Mouse (Mus musculus) kidney, adult 8-10 months (tissue): ENCODE data around the gene Med25.
"Not testable (repeated sequence)": the region's sequence is repeated elsewhere in the genome, so short reads cannot be mapped to it uniquely, and the experiment has no call there.

Experiments
- DNase-seq, 2 experiments: peaks; one replicate each; pipeline ENCODE4 v3.0.0; 2022

Med25 gene

GRCm38 (mm10) chr7:44891611-44892010 is 901 bp downstream of the Med25 start:
- no peak for DNase-seq

GRCm38 (mm10) chr7:44890737-44891136 is 1.8 kb downstream of the Med25 start:
- no peak for DNase-seq

DNA sequence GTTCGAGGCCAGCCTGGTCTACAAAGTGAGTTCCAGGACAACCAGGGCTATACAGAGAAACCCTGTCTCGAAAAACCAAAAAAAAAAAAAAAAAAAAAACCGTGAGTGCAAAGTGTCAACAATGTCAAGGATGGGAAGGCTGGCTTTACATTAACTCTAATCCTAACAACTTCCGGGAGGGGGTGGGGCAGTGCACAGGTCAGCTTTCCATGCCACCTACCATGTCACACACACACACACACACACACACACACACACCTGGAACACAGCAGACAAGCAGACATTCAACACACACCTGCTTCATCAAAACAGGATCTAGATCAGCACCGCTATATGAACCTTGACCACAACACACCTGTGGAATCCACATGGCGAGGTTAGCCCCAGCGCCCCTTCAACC is 2.3 kb downstream of the Med25 start:
- DNase-seq: no peak

GRCm38 (mm10) chr7:44888256-44889105 is 4.0 kb downstream of the Med25 start:
- no peak for DNase-seq

DNA sequence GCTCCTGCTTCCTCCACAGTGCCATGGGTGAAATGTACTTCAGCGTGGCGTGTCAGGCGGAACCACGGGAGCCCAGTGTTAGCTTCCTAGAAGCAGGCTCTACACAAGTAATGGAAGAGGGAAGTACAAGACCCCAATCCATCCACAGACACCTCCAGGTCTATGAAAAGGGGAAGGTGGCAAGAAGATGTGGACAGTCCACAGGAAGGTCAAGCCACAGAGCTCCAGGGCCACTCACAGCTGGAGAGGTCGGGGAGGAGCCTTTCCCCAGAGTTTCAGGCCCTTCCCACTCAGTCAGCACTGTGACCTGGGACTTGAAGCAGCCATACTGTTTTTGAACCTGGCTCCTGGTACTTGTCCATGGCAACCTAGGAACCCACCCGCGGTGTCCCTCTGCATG is 5.5 kb downstream of the Med25 start:
- DNase-seq: no peak

- no peak for DNase-seq
Observed at GRCm38 (mm10) chr7:44884637-44885036, 7.9 kb downstream of the Med25 start.

DNA sequence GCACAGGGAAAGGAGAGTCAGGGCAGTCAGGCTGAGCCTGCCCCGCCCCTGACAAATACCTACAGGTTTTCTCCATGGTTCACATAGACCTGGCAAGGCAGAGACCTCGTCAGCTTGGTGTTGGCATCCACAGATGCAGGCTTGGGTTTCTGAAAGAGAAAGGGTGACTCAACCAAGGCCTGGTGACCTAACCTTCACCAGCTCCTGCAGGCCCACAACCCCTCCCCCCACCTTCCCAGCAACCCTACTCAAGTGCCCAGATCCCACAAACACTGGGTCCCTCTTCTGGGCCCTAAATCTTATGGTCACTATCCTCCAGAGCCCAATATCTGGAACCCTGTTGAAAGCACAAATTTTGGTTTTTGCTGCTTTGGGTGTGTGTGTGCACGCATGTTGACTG is 9.5 kb downstream of the Med25 start:
- no peak for DNase-seq

GRCm38 (mm10) chr7:44877833-44878232 is 14.7 kb downstream of the Med25 start:
- no peak for DNase-seq

- DNase-seq: not testable (repeated sequence)
Observed at GRCm38 (mm10) chr7:44871774-44872173, 20.7 kb downstream of the Med25 start.

GRCm38 (mm10) chr7:44871181-44871580 is 21.3 kb downstream of the Med25 start:
- DNase-seq: no peak

DNA sequence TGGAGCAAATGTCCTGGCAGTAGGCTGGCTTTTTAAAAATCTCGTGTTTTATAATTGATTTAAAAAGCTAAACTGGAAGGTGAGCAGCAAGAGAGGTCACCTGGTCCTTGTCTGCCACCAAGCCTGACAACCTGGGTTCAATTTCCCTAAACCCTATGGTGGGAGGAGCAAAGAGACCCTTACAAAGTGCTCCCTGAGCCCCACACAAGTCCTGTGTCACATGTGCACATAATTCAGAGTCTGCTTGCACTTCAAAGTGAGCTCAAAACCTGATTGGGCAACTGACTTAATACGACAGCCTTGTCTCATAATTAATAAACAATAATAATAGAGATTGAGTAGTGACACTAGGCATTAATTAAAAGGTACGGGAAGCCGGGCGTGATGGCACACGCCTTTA is 21.9 kb downstream of the Med25 start:
- DNase-seq: no peak

DNA sequence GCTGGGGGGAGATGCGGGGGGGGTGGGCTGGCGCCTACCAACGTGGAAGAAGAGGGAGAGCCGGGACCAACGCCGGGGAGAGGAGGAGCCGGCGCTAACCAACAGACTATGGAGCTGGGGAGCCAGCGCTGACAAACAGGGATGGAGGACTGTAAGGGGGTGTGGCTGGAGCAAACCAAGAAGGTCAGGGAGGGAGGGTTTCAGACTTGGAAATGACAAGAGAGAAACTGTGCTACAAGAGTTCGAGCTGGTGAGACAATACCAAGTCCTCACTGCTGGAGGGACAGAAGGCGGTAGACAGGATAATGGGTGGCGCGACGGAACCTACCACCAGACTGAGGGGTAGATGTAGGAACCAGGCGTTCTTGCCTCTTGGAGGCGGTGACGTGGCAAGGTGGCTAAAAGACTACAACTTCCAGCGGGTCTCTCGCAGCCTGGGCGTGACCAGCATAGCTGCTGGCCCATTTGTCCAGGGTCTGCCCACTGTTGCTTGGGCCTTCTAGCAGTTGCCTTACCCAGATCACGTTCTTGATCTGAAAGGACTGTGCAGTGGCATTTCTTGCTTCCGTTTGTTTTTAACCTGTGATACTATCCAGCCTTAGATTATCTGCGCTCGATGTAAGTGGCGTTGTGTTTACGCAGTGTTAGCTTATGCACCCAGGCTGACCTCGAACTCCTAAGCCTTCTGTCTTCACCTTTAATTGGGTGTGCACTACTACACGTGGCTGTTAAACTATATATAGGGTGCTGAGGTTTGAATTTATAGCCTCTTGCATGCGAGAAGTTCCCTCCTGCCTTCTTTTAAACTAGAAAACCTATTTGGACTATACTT is 22.6 kb downstream of the Med25 start, which contains the start of gene Ptov1:
Gene Ptov1 (minus strand): TSS at position 92 of the 832 bp plus-strand sequence.
- DNase-seq: peak; percentile 94 to 96

- DNase-seq: peak in 1 of 2 experiments; percentile 61
Observed at GRCm38 (mm10) chr7:44868919-44869696, 23.4 kb downstream of the Med25 start.

DNA sequence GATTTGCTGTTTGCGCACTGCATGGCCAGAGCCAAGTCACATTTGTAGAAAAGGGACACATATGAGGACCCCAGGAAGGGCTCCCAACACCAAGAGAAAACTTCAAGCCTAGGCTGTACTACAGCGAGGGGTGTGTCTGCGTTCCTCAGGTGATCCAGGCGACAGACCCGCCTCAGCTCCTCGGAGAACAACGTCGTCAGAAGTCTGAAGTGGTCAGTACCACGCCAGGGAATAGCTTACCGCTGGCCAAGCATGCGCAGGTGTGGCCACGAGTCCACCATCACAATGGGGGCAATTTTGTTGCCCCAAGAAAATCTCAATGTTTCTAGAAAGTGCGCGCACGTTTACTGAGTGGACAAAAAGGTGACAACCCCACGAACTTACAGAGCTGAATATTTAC is 24.0 kb downstream of the Med25 start:
- DNase-seq: no peak

DNA sequence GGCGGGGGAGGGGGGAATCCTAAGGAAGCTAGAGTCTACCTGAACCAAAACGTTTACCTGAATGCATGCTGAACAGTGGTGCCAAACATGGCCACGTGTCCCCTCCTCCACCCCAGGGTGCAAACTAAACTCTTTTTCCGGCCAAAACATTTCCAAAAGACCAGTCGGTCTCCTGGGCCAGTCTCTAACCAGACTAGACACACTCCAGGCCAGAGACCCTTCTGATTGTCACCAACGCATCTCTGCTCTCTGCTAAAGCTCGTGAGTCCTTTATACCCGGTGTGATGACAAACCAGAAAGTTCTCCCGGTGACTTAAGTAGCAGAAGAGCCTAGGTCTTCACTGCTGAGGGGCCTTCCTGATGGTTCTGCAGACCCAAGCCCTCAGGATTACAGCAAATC is 24.7 kb downstream of the Med25 start:
- DNase-seq: no peak

DNA sequence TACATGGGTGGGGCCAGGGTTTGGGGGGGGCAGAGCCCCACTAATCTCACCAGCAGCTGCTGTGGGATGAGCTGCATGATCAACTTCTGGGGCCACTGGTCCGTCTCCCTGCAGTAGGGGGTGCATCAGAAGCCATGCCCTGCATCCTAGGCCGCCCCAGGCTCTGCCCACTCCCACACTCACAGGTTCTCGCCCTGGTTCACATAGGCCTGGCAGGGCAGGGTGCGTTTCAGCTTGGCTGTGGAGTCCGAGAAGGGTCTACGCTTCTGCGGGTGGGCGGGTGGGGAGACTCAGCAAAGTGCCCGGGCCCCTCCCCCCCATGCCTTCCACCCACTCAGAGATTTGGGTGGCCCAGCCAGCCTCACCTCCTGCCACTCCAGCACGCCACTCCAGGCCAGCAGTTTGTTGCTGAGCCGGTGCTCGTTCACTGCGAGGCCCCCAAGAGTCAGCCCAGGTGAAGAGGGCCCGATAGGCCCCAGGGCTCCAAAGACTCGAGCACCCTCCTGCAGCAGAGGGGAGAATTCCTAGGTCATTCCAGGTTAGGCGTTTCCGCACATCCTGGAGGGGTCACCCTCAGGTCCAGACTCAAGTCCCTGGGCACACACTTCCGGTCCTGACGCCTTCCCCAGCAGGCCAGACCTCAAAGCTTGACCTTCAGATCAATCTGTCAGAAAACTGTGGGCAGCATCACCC is 25.4 kb downstream of the Med25 start:
- DNase-seq: no peak

- DNase-seq: peak; percentile 62 to 79
Observed at GRCm38 (mm10) chr7:44866276-44867009, 26.1 kb downstream of the Med25 start.

DNA sequence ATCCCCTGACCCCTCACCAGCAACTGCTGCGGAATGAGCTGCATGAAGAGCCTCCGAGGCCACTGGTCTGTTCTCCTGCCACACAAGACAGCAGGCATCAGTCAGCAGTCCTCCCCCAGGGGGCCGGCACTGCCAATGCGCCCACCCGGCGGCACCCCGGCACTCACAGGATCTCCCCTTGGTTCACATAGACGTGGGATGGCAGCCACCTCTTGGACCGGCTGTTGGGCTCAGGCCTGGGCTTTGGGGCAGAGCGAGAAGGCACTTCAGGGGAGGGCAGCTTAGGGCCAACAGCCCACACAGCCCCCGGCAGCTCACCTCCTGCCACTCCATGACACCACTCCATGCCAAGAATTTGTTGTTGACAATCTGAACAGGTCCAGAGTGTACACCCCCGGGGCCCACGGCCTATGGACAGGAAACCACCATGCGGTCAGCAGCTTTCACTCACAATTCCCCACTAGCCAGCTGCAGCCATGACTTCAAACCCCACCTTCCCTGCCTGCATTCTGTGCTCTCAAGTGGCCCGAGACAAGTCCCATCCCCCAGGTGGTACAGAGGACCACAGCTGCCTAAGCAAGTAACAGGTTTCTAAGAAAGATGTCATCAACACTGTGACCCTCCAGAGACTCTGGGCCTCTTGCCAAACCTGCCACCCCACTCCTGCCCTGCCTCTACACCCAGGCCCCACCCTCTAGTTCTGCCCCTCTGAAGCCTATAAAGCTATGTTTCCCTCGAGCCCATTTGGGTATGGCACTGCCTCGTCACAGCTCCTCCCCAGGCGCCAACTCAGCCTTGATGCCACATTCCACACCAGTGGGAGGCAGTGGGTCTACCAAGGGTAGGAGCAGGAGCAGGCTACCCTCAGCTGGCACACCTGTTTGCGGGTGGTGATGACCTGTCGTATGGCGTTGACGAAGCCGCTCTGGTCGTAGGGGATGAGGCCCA is 27.6 kb downstream of the Med25 start:
- no peak for DNase-seq

DNA sequence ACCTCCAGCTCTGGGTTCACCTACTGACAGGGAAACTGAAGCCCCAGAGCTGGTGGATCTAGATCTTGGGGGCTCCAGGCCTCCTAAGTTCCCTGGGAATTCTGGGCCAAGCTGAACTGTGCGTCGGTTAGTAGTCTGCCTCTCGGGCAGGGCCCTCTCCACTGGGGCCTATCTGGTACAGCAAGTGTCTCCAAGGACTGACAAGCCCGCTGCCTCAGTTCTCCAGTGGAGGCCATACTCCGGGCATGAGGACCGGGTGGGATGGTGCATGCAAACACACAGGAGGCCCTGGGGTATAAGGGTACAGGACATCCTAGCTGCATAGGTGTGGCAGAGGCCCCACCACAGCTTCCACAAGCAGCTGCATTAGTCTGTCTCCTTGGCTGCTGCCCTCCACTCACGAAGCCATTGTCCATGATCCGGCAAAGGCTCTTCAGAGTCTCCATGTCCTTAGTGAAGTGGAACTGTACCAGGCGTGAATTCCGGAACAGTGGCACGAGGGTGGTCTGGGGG is 28.5 kb downstream of the Med25 start:
- DNase-seq: no peak

- DNase-seq: no peak
Observed at GRCm38 (mm10) chr7:44863210-44863609, 29.3 kb downstream of the Med25 start.
